Mouse (Mus musculus) neural tube, embryonic 12.5 days (tissue): ENCODE results near the gene Gm1110. TPM values are rescaled to one million over a fixed set of nuclear protein-coding genes. Genes with fewer than 3 reads are reported as not detected.
"Not testable (repeated sequence)": the region's sequence is repeated elsewhere in the genome, so short reads cannot be mapped to it uniquely, and the experiment has no call there.

ENCODE experiments used
- ATAC-seq: fragments of 200-750 bp; cut with Nextera tagmentation; 2 replicates; pipeline ENCODE4 v1.8.0; 2017; ENCODE audit warnings: low read depth, mild to moderate bottlenecking, moderate TSS enrichment, moderate library complexity; ENCODE audit not compliant: low FRiP score
- H3K27ac ChIP-seq: fragments of 300-500 bp; sonication (generic); 2 replicates; pipeline ENCODE4 v1.5.1; 2016
- H3K27me3 ChIP-seq: fragments of 300-500 bp; sonication (generic); replicated peaks from 2 replicates; pipeline ENCODE4 v1.6.1; 2016; ENCODE audit warnings: mild to moderate bottlenecking
- H3K36me3 ChIP-seq: fragments of 300-500 bp; sonication (generic); 2 replicates; pipeline ENCODE4 v1.6.1; 2016; ENCODE audit warnings: mild to moderate bottlenecking
- H3K4me1 ChIP-seq: fragments of 300-500 bp; sonication (generic); 2 replicates; pipeline ENCODE4 v1.6.1; 2016
- H3K4me2 ChIP-seq: fragments of 300-500 bp; sonication (generic); replicated peaks from 2 replicates; pipeline ENCODE4 v1.6.1; 2016; ENCODE audit warnings: mild to moderate bottlenecking
- H3K4me3 ChIP-seq: fragments of 300-500 bp; sonication (generic); 2 replicates; pipeline ENCODE4 v1.5.1; 2016
- H3K9ac ChIP-seq: fragments of 300-500 bp; sonication (generic); 2 replicates; pipeline ENCODE4 v1.6.1; 2016; ENCODE audit warnings: mild to moderate bottlenecking
- H3K9me3 ChIP-seq: fragments of 300-500 bp; sonication (generic); 2 replicates; pipeline ENCODE4 v1.6.1; 2016; ENCODE audit warnings: mild to moderate bottlenecking
- WGBS: fragments of 180-500 bp; shearing (Covaris S2); methylation state at CpG from one replicate; pipeline ENCODE4 v1.1.7; 2016; 5-methylcytosine and 5-hydroxymethylcytosine counted together
- polyA plus RNA-seq: library from polyadenylated mRNA; unstranded; fragments of >200 nt; fragmentation: Nextera tagmentation; extraction: Ambion mirVana; gene quantifications from 2 replicates; pipeline ENCODE4 v1.2.1, GENCODE M21; 2016

The Gm1110 gene
- not detected in 2 replicates for polyA plus RNA-seq

DNA sequence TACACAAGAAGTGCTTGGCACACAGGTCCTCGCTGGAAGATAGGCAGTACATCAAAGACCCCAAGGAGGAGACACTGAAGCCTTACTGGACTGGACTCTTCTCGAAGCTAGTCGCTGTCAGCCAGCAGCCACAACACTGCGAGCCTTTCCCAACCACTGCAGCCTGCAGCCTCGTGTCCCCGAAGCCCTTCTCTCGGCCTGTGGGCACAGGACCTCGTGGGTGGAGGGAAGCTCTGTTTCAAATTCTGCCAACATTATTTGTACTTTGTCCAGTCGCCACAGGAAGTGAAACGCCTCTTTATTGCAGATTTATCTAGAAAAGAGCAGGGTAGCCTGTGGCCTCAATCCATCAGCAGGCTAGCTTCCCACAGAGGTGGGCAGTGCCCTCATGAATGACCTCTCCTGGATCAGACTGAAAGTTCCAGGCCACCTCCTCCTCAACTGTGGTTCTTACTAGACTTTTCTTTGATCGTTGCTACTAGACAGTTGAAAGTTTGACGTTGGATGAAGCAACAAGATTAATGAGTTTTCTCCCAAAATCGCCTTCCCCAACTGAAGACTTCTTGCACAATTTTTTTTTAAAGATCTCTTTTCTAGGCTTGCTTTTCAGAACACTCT lies at the start of gene Gm1110:
Gm1110 (minus strand) TSS at position 203 of the 618 bp plus-strand sequence.
- Histone ChIP-seq H3K36me3 (no peaks in the 10 kb centered on the region), H3K27ac (no peak within 1 kb of the TSS), H3K4me2 (no peak within 1 kb of the TSS), H3K4me3 (no peak within 1 kb of the TSS), H3K9ac (no peak within 1 kb of the TSS), H3K9me3 (no peaks in the 10 kb centered on the region), H3K27me3 (no peaks in the 10 kb centered on the region), H3K4me1 (no peaks in the 10 kb centered on the region)
- 81% methylated on average over 13 of the region's 13 CpGs for WGBS
- no peak for ATAC-seq

DNA sequence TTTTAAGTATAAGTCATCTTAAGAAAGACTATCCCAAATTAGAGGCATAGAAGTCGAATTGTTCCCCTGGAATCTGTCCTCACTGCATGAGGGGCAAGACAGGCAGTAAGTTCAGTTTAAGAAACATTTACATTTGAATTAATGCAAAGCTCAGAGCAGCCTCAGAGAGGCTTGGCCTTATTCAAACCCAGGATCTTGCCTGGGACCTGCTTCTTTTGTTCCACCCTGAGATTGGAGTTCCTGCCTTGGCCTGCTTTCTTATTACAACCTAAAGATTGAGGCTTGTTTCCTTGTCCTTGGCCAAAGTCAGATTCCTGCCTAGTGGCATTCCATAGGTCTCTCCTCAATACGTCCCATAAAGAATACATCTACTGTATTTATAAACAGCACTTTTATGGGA lies 24.9 kb upstream of the Gm1110 start:
- Histone ChIP-seq H3K36me3 (no peaks in the 10 kb centered on the region), H3K27me3 (no peaks in the 10 kb centered on the region), H3K9ac (no peak overlapping the region), H3K4me3 (no peak overlapping the region), H3K27ac (no peak overlapping the region), H3K4me1 (no peaks in the 10 kb centered on the region), H3K9me3 (peaks cover 8% of the 10 kb centered on the region; the same call in 1 of the 2 replicates), H3K4me2 (no peak overlapping the region)
- 69% methylated on average over 2 of the region's 2 CpGs for WGBS
- no peak for ATAC-seq

DNA sequence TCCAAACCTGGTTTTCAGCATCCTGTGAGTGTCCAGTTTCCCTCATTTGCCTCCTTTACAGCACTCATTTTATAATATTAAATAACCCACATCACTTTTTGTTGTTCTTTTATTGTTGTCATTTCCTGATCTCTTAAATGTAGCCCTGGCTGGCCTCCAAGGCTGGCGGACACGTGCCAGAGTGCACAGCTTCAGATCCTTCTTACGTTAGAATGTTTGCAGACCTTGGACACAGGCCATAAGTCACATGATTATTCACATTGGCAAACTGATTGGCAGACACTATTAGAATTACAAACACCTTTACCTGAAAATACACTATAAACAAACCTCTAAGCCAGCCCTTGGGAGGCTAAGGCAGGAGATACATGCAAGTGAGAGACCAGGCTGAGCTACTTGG lies 1.2 kb upstream of the Gm1110 start:
- WGBS, result 83% methylated on average over 3 of the region's 3 CpGs
- Histone ChIP-seq H3K9ac (no peak overlapping the region), H3K4me2 (no peak overlapping the region), H3K9me3 (no peaks in the 10 kb centered on the region), H3K4me1 (no peaks in the 10 kb centered on the region), H3K27me3 (no peaks in the 10 kb centered on the region), H3K36me3 (no peaks in the 10 kb centered on the region), H3K4me3 (no peak overlapping the region), H3K27ac (no peak overlapping the region)
- no peak for ATAC-seq

DNA sequence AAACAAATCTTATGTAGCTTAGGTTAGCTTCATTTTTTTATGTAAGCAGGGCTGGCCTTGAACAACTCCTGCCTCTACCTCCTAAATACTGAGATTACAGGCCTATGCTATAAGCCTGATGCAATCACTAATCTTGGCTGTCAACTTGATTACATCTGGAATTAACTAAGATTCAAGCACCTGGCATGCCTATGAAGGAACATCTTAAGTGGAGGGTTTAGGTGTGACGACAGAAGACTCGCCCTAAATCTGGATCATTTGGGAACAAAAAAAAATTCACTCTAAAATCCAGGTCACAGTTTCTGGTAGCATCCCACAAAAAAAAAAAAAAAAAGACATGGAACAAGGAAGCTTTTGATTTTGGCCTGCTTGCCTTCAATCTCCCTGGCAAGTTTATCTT lies 3.1 kb downstream of the Gm1110 start:
- no peak for ATAC-seq
- no peak overlapping the region for H3K27ac ChIP-seq
- no peaks in the 10 kb centered on the region for H3K9me3 ChIP-seq
- WGBS, result 97% methylated on average over 2 of the region's 2 CpGs
- no peak overlapping the region for H3K4me3 ChIP-seq
- H3K9ac ChIP-seq, result no peak overlapping the region
- H3K4me1 ChIP-seq, result no peaks in the 10 kb centered on the region
- H3K4me2 ChIP-seq, result no peak overlapping the region
- no peaks in the 10 kb centered on the region for H3K27me3 ChIP-seq
- H3K36me3 ChIP-seq, result no peaks in the 10 kb centered on the region

DNA sequence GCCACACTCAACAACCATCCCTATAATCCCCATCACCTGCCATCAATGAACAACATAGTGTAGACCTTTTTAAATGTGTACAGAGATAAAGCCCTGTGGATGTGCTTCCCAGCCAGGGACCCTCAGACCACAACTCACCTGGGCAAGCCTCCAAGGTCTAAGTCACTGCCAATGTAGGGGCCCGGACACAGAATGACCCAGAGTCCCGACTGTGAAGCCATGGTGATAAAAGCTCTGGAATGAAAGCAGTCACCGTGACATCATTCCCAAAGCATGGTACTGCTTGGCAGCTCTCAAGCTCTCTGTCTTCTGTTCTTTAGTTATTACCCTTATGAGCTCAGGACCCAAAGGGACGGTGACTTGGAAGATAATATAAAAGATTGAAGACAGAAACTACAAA lies 9.8 kb downstream of the Gm1110 start:
- H3K4me3 ChIP-seq, result no peak overlapping the region
- no peak for ATAC-seq
- H3K27me3 ChIP-seq, result no peaks in the 10 kb centered on the region
- no peaks in the 10 kb centered on the region for H3K36me3 ChIP-seq
- no peak overlapping the region for H3K9ac ChIP-seq
- no peak overlapping the region for H3K4me2 ChIP-seq
- H3K4me1 ChIP-seq, result no peaks in the 10 kb centered on the region
- H3K9me3 ChIP-seq, result no peaks in the 10 kb centered on the region
- H3K27ac ChIP-seq, result no peak overlapping the region
- WGBS, result 76% methylated on average over 4 of the region's 4 CpGs

GRCm38 (mm10) chr9:26911251-26911650 lies 11.7 kb downstream of the Gm1110 start:
- H3K9ac ChIP-seq, result no peak overlapping the region
- H3K4me3 ChIP-seq, result no peak overlapping the region
- no peak for ATAC-seq
- 89% methylated on average over 1 of the region's 1 CpGs for WGBS
- no peaks in the 10 kb centered on the region for H3K4me1 ChIP-seq
- H3K9me3 ChIP-seq, result no peaks in the 10 kb centered on the region
- no peaks in the 10 kb centered on the region for H3K36me3 ChIP-seq
- H3K4me2 ChIP-seq, result no peak overlapping the region
- no peaks in the 10 kb centered on the region for H3K27me3 ChIP-seq
- H3K27ac ChIP-seq, result no peak overlapping the region

DNA sequence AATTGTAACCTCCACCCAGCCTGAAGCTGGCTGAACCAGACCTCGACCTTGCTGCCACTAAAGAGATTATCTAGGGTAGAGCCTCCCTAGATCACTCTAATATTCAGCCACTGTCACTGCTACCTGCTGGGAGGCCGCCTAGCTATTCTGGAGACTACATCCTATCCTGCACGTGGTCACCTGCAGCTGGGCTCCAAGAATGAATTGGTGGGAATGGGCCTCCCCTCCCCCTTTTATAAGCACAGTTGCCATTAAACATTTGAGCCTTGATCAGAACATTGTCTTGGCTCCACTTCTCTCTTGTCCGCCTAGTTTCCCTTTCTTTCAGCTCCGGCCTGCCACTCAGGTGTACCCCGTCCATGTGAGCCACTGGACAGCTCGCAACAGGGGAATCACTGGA lies 53.1 kb downstream of the Gm1110 start:
- H3K4me2 ChIP-seq, H3K9ac ChIP-seq, H3K4me3 ChIP-seq, H3K9me3 ChIP-seq, H3K27me3 ChIP-seq, H3K4me1 ChIP-seq, ATAC-seq, H3K27ac ChIP-seq, H3K36me3 ChIP-seq: not testable (repeated sequence)
- WGBS, result 77% methylated on average over 7 of the region's 7 CpGs

- 73% methylated on average over 5 of the region's 5 CpGs for WGBS
These were observed 62.2 kb downstream of the Gm1110 start, which contains the start of gene Glb1l3 for GRCm38 (mm10) chr9:26860751-26861150. TSS of gene Glb1l3 (minus strand) at chr9:26860890.

GRCm38 (mm10) chr9:26831089-26831488 lies 91.8 kb downstream of the Gm1110 start:
- no peak overlapping the region for H3K27ac ChIP-seq
- no peaks in the 10 kb centered on the region for H3K4me1 ChIP-seq
- H3K9me3 ChIP-seq, result no peaks in the 10 kb centered on the region
- H3K36me3 ChIP-seq, result no peaks in the 10 kb centered on the region
- H3K27me3 ChIP-seq, result no peaks in the 10 kb centered on the region
- H3K4me3 ChIP-seq, result no peak overlapping the region
- H3K4me2 ChIP-seq, result no peak overlapping the region
- H3K9ac ChIP-seq, result no peak overlapping the region
- no peak for ATAC-seq
- 88% methylated on average over 3 of the region's 3 CpGs for WGBS

More at GRCm38 (mm10) chr9:26860751-26861150, 62.2 kb downstream of the Gm1110 start, which contains the start of gene Glb1l3:
- Histone ChIP-seq H3K4me2 (no peak within 1 kb of the TSS), H3K27ac (no peak within 1 kb of the TSS), H3K4me1 (no peaks in the 10 kb centered on the region), H3K4me3 (no peak within 1 kb of the TSS), H3K9ac (no peak within 1 kb of the TSS), H3K27me3 (no peaks in the 10 kb centered on the region), H3K36me3 (no peaks in the 10 kb centered on the region), H3K9me3 (no peaks in the 10 kb centered on the region)
- ATAC-seq, result no peak

Other genes starting within 250 kb of the Gm1110 start
- gene B3gat1, start 189.4 kb downstream of the Gm1110 start, polyA plus RNA-seq, result 13.8 and 14.4 TPM in 2 replicates
- 2.8 and 3.1 TPM in 2 replicates for gene Glb1l2, start 116.6 kb downstream of the Gm1110 start, polyA plus RNA-seq
- not detected in 2 replicates for gene Glb1l3, start 62.2 kb downstream of the Gm1110 start, polyA plus RNA-seq
- 34.1 and 39.0 TPM in 2 replicates for gene Acad8, start 76.5 kb upstream of the Gm1110 start, polyA plus RNA-seq
- 128 and 136 TPM in 2 replicates for gene Thyn1, start 76.6 kb upstream of the Gm1110 start, polyA plus RNA-seq
- 66.2 TPM in 2 replicates for gene Vps26b, start 107.0 kb upstream of the Gm1110 start, polyA plus RNA-seq
- gene Ncapd3, start 107.1 kb upstream of the Gm1110 start, polyA plus RNA-seq, result 24.8 and 27.6 TPM in 2 replicates
- 114 and 128 TPM in 2 replicates for gene Jam3, start 232.3 kb upstream of the Gm1110 start, polyA plus RNA-seq